Mouse (Mus musculus) embryonic facial prominence, embryonic 15.5 days (tissue): ENCODE measurements around the gene Casz1. TPM values are rescaled to one million over a fixed set of nuclear protein-coding genes. Genes with fewer than 3 reads are reported as not detected.
A peak's percentile ranks its signal among the peaks of the same experiment; 100 is the strongest.

Experiments used
- ATAC-seq: fragments of 200-750 bp; cut with Nextera tagmentation; 2 replicates; pipeline ENCODE4 v1.8.0; 2017; ENCODE audit warnings: low read depth, moderate TSS enrichment; ENCODE audit not compliant: insufficient number of reproducible peaks, low FRiP score, low TSS enrichment
- H3K27ac ChIP-seq: fragments of 300-500 bp; sonication (generic); replicated peaks from 2 replicates; pipeline ENCODE4 v1.5.1; 2015; ENCODE audit warnings: mild to moderate bottlenecking, inconsistent platforms
- H3K27me3 ChIP-seq: fragments of 300-500 bp; sonication (generic); 2 replicates; pipeline ENCODE4 v1.6.1; 2015; ENCODE audit warnings: inconsistent platforms
- H3K36me3 ChIP-seq: fragments of 300-500 bp; sonication (generic); 2 replicates; pipeline ENCODE4 v1.6.1; 2015; ENCODE audit warnings: mild to moderate bottlenecking, inconsistent platforms
- H3K4me1 ChIP-seq: fragments of 300-500 bp; sonication (generic); 2 replicates; pipeline ENCODE4 v1.6.1; 2015; ENCODE audit warnings: inconsistent platforms
- H3K4me2 ChIP-seq: fragments of 300-500 bp; sonication (generic); replicated peaks from 2 replicates; pipeline ENCODE4 v1.6.1; 2015; ENCODE audit warnings: mild to moderate bottlenecking, inconsistent platforms
- H3K4me3 ChIP-seq: fragments of 300-500 bp; sonication (generic); replicated peaks from 2 replicates; pipeline ENCODE4 v1.5.1; 2015; ENCODE audit warnings: mild to moderate bottlenecking, inconsistent platforms
- H3K9ac ChIP-seq: fragments of 300-500 bp; sonication (generic); 2 replicates; pipeline ENCODE4 v1.6.1; 2015; ENCODE audit warnings: inconsistent platforms
- H3K9me3 ChIP-seq: fragments of 300-500 bp; sonication (generic); replicated peaks from 2 replicates; pipeline ENCODE4 v1.6.1; 2016; ENCODE audit warnings: inconsistent platforms
- WGBS: fragments of 180-500 bp; shearing (Covaris S2); methylation state at CpG from one replicate; pipeline ENCODE4 v1.1.7; 2015; 5-methylcytosine and 5-hydroxymethylcytosine counted together
- polyA plus RNA-seq: library from polyadenylated mRNA; unstranded; fragments of >200 nt; fragmentation: Nextera tagmentation; extraction: Ambion mirVana; gene quantifications from 2 replicates; pipeline ENCODE4 v1.2.1, GENCODE M21; 2015

The Casz1 gene
- polyA plus RNA-seq, 1 experiment from 2014 or later, result 11.2 TPM

GRCm38 (mm10) chr4:148912134-148912533, 107.9 kb downstream of the Casz1 start:
- no peak for ATAC-seq

DNA sequence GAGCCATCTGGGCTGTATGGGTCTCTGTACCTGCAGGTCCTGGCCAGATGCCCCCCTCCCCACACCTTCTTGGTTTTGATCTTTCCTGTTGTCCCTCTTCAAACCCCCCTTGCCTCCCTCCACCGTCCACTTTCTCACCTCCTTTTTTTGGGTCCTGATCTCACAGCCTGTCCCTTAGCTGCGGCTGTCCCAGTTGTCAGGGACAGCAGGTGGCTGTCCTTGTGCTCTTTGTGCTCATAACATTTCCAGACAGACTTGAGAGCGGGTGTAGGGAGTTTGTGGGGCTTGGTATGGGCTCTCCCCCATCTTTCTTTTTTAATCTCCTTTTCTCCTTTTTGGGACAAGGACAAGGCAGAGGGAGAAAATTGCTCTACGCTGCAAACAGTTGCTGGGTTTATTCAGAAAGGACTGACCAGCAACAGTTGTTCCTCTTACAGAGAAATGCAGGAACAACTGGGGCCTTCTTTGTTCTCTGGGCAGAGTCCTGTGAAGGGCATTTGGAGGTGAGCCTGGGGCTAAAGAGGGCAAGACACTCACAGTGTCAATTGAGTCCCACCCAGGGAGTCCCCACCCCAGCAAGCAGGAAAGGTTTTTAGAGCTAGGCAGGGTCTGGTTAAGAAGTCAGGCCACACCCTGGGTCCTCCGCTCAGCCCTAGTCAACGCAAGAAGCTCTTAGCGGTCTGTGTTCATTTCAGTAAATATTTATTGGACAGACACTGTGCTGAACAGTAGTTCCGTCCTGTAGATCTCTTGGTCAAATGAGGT, 108.8 kb downstream of the Casz1 start:
- peaks cover 27% of the 10 kb centered on the region for H3K27me3 ChIP-seq
- no peak for ATAC-seq
- 56% methylated on average over 8 of the region's 8 CpGs for WGBS

More at GRCm38 (mm10) chr4:148912134-148912533, 107.9 kb downstream of the Casz1 start:
- Histone ChIP-seq H3K9me3 (no peaks in the 10 kb centered on the region), H3K27ac (0 out of 2 replicates have a peak overlapping the region, but pooled peaks have one; percentile 17), H3K4me2 (no peak overlapping the region), H3K27me3 (peaks cover 18% of the 10 kb centered on the region), H3K36me3 (no peaks in the 10 kb centered on the region), H3K4me3 (no peak overlapping the region), H3K4me1 (peaks cover 16% of the 10 kb centered on the region), H3K9ac (no peak overlapping the region)
- 52% methylated on average over 7 of the region's 7 CpGs for WGBS

GRCm38 (mm10) chr4:148914863-148915622, 110.8 kb downstream of the Casz1 start:
- H3K27ac ChIP-seq, result no peak overlapping the region
- no peak overlapping the region for H3K4me3 ChIP-seq
- H3K36me3 ChIP-seq, result no peaks in the 10 kb centered on the region
- H3K4me1 ChIP-seq, result peaks cover 14% of the 10 kb centered on the region
- ATAC-seq, result peak; percentile 56
- H3K27me3 ChIP-seq, result peaks cover 48% of the 10 kb centered on the region
- no peak overlapping the region for H3K9ac ChIP-seq
- H3K4me2 ChIP-seq, result no peak overlapping the region
- 55% methylated on average over 10 of the region's 10 CpGs for WGBS
- H3K9me3 ChIP-seq, result no peaks in the 10 kb centered on the region

More for the DNA sequence above, 108.8 kb downstream of the Casz1 start:
- Histone ChIP-seq H3K4me2 (no peak overlapping the region), H3K9me3 (no peaks in the 10 kb centered on the region), H3K27ac (0 out of 2 replicates have a peak overlapping the region, but pooled peaks have one; percentile 17), H3K4me3 (no peak overlapping the region), H3K36me3 (no peaks in the 10 kb centered on the region), H3K4me1 (peaks cover 16% of the 10 kb centered on the region), H3K9ac (no peak overlapping the region)

- Histone ChIP-seq H3K4me2 (no peak overlapping the region), H3K27ac (no peak overlapping the region), H3K4me1 (peaks cover 18% of the 10 kb centered on the region), H3K4me3 (no peak overlapping the region), H3K9ac (no peak overlapping the region), H3K36me3 (no peaks in the 10 kb centered on the region), H3K9me3 (no peaks in the 10 kb centered on the region), H3K27me3 (peaks cover 55% of the 10 kb centered on the region)
- 47% methylated on average over 15 of the region's 15 CpGs for WGBS
- ATAC-seq, result no peak
Observed at GRCm38 (mm10) chr4:148915849-148916248, 111.6 kb downstream of the Casz1 start.

GRCm38 (mm10) chr4:148918707-148919447, 114.6 kb downstream of the Casz1 start:
- no peak for ATAC-seq
- H3K9me3 ChIP-seq, result no peaks in the 10 kb centered on the region
- H3K27ac ChIP-seq, result no peak overlapping the region
- H3K9ac ChIP-seq, result no peak overlapping the region
- H3K27me3 ChIP-seq, result peaks cover 67% of the 10 kb centered on the region
- H3K36me3 ChIP-seq, result no peaks in the 10 kb centered on the region
- H3K4me2 ChIP-seq, result no peak overlapping the region
- no peak overlapping the region for H3K4me3 ChIP-seq
- WGBS, result 66% methylated on average over 15 of the region's 15 CpGs
- peaks cover 29% of the 10 kb centered on the region; the same call in 1 of the 2 replicates for H3K4me1 ChIP-seq

GRCm38 (mm10) chr4:148920610-148921009, 116.4 kb downstream of the Casz1 start:
- no peak overlapping the region for H3K4me2 ChIP-seq
- no peak overlapping the region for H3K4me3 ChIP-seq
- no peaks in the 10 kb centered on the region for H3K36me3 ChIP-seq
- H3K27me3 ChIP-seq, result peaks cover 83% of the 10 kb centered on the region
- H3K27ac ChIP-seq, result no peak overlapping the region
- H3K9ac ChIP-seq, result no peak overlapping the region
- 38% methylated on average over 11 of the region's 11 CpGs for WGBS
- ATAC-seq, result no peak
- H3K9me3 ChIP-seq, result no peaks in the 10 kb centered on the region
- peaks cover 26% of the 10 kb centered on the region for H3K4me1 ChIP-seq

GRCm38 (mm10) chr4:148922221-148922700, 118.0 kb downstream of the Casz1 start:
- Histone ChIP-seq H3K4me2 (no peak overlapping the region), H3K27me3 (peaks cover 88% of the 10 kb centered on the region), H3K9ac (no peak overlapping the region), H3K36me3 (no peaks in the 10 kb centered on the region), H3K27ac (no peak overlapping the region), H3K4me3 (no peak overlapping the region), H3K9me3 (no peaks in the 10 kb centered on the region), H3K4me1 (peaks cover 43% of the 10 kb centered on the region)
- WGBS, result 21% methylated on average over 16 of the region's 16 CpGs
- ATAC-seq, result no peak

DNA sequence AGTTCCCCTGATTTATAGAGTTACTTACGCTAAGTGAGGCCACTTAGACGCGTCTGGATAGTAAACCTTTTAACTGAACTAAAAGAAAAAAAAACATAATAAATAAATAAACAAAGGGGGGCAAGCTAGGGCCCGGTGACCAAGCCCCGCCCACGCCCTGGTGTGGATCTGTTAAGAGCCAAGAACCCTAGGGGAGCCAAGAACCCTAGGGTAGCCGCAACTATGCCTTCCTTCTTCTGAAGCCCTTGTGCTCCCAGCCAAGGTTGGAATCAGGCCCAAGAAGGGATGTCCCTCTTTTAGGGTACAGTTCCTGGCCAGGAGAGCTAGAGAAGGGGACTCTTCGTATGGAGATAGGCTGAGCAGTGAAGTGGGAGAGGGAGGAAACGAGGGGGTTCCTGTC, 119.2 kb downstream of the Casz1 start:
- ATAC-seq, result no peak
- Histone ChIP-seq H3K9ac (no peak overlapping the region), H3K4me1 (peaks cover 50% of the 10 kb centered on the region), H3K27ac (no peak overlapping the region), H3K36me3 (no peaks in the 10 kb centered on the region), H3K4me3 (no peak overlapping the region), H3K9me3 (no peaks in the 10 kb centered on the region), H3K4me2 (no peak overlapping the region), H3K27me3 (peaks cover 77% of the 10 kb centered on the region)
- WGBS, result 69% methylated on average over 9 of the region's 9 CpGs

DNA sequence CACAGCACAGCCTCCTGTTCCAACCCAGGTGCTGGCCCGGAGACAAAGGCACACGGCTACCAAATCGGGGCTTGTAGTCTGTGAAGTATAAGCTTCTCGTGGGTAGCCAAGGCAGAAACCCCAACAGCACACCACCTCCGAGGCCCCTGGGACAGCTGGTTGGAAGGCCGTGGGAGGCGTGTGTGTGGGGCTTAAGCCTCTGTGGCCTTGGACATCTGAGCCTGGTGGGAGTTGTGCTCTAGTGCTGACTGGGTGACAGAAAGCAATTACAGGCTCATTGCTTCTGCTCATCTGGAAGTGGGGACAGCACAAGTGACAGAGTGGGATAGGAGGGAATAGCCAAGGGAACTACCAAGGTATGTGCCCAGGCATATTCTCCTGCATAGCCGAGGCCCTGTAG, 119.7 kb downstream of the Casz1 start:
- H3K27me3 ChIP-seq, result peaks cover 74% of the 10 kb centered on the region
- H3K4me1 ChIP-seq, result peaks cover 53% of the 10 kb centered on the region
- no peaks in the 10 kb centered on the region for H3K36me3 ChIP-seq
- ATAC-seq, result no peak
- H3K4me3 ChIP-seq, result no peak overlapping the region
- no peaks in the 10 kb centered on the region for H3K9me3 ChIP-seq
- no peak overlapping the region for H3K9ac ChIP-seq
- no peak overlapping the region for H3K4me2 ChIP-seq
- WGBS, result 56% methylated on average over 8 of the region's 8 CpGs
- no peak overlapping the region; the same call in 1 of the 2 replicates for H3K27ac ChIP-seq

DNA sequence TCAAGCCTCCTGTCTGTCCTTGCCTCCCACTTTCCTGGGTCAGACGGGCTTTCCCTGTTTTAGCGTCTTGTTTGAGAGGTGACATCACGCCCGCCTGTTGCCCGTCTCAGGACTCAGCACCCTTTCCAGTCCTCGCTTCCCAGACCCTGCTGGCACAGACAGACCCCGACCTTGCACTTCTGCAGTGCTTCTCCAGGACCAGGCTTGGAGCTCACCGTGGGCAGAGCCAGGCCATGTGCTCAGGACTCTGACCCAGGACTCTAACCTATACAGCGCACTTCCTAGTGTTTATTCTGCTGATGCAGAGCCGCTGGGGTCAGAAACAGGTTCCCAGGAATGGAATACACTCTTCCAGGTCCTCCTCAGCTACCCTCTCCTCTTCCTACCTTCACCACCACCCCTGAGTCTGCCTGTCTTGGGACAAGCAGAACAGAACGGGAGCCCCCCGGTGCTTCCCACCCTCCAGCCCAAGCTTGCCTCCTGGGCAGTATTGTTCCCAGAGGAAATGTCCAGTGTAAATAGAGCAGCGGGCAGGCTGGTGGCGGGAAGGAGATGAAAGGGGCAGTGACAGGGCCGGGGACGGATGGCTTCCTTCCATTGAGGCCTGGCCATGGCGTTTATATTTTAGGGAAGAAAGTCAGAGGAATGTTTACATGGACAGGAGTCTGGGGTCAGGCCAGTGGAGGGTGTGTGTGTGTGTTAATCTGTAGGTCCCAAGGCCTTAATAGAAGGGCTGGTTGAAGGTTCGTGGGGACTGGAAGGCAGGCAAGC, 121.5 kb downstream of the Casz1 start:
- Histone ChIP-seq H3K9ac (no peak overlapping the region), H3K27ac (no peak overlapping the region), H3K27me3 (peaks cover 64% of the 10 kb centered on the region), H3K36me3 (no peaks in the 10 kb centered on the region), H3K9me3 (no peaks in the 10 kb centered on the region), H3K4me2 (no peak overlapping the region), H3K4me3 (no peak overlapping the region), H3K4me1 (peaks cover 49% of the 10 kb centered on the region)
- 47% methylated on average over 18 of the region's 18 CpGs for WGBS
- ATAC-seq, result no peak
